Mouse (Mus musculus) kidney, adult 11 months (tissue): ENCODE results near the gene Scarf1.

Source experiments
- DNase-seq: peaks from one replicate; pipeline ENCODE4 v3.0.0; 2022

Scarf1 gene

GRCm38 (mm10) chr11:75512301-75513018, 880 bp upstream of the Scarf1 start:
- no peak for DNase-seq

DNA sequence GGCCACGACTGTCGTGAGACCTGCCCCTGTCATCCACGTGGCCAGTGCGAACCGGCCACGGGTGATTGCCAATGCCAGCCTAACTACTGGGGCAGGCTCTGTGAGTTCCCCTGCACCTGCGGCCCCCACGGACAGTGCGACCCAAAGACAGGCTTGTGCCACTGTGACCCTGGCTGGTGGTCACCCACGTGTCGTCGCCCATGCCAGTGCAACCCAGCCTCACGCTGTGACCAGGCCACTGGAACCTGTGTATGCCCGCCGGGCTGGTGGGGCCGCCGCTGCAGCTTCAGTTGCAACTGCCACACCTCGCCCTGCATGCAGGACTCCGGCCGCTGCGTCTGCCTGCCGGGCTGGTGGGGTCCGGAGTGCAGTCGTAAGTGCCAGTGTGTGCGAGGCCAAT, 1.8 kb downstream of the Scarf1 start:
- DNase-seq: no peak

- DNase-seq: no peak
Measured at GRCm38 (mm10) chr11:75519834-75520633, 6.7 kb downstream of the Scarf1 start.

GRCm38 (mm10) chr11:75521609-75522008, 8.3 kb downstream of the Scarf1 start:
- no peak for DNase-seq

- no peak for DNase-seq
Measured at GRCm38 (mm10) chr11:75522793-75523192, 9.5 kb downstream of the Scarf1 start.

DNA sequence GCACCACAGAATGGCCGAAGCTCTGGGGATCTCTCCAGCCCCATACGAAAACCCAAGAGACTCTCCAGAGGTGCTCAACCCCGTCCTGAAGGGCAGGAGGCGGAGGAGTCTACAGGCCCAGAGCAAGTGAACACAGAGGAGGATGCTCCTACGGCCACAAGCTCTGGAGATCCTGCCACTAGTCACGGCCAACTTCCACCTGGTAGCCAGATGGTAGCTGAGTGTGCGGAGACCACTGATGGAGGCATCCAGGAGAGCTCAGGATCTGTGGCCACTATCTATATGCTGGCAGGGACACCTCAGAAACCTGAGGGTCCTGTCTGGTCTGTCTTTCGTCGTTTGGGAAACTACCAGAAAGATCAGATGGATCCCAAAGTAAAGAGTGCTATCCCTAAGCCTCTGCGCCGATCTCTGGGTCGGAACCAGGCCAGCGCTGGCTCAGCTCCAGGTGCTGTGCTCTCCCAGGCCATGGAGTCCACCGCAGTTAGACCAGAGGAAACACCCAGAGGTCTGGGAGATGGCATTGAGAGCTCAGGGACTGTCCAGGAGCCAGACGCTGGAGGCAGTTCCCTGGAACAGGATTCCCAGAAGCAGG, 12.3 kb downstream of the Scarf1 start:
- no peak for DNase-seq

DNA sequence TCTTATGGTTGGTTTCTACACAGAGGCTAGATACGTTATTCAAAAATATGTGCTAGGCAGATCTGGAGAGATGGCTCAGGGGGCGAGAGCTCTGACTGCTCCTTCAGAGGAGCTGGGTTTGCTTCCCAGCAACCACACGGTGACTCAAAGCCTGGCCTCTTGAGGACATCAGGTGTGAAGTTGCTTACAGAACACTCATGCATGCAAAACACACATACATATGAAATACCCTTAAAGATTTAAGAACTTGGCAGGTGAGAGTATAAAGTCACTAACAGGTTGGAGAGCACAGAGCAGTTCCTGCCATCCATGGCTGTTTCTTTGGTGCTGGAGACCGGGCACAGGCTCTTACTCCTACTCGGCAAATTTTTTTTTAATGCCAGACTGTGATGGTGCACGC, 13.6 kb downstream of the Scarf1 start:
- no peak for DNase-seq

GRCm38 (mm10) chr11:75529771-75530170, 16.4 kb downstream of the Scarf1 start:
- no peak for DNase-seq

- peak; percentile 86 for DNase-seq
Measured at GRCm38 (mm10) chr11:75530325-75530724, 17.0 kb downstream of the Scarf1 start.

GRCm38 (mm10) chr11:75530845-75531373, 17.6 kb downstream of the Scarf1 start:
- peak; percentile 51 for DNase-seq

DNA sequence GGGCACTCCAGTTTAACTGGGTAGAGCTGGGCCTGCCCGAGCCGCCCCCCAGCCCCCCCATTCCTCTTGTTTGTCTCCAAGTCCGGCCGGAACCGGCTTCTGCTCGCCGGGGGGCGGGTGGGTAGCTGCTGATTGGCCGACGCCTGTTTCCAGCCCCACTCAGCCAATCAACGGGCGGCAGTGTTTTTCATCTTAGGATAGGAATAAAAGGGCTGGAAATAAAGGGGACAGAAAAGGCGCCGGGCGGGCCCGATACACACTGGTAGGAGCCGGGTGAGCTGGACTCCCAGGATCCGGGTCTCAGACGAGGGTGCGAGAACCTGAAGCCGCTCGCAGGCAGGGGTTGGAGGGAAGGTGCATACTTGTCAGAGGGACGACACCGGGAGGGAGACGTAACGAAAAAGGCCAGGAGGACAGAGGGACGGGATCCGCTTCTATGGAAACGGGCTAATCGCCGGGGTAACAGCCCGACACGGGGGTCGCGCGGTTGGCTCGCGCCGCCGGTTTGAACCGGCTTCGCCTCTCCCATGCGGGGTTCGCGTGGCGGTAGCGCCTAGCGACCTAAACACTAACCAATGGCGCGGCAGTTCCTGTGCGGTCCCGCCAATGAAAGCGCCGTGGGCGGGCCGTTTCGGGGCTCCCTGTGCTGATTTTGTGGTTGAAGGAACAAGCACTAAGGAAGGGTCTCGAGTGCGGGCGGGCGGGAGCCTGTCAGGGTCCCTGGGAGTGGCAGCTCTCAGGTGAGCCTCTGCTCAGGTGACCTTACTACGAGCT, 18.3 kb downstream of the Scarf1 start, which contains the start of gene Slc43a2:
Gene Slc43a2, plus strand, starts transcription at position 226 of the 774 bp plus-strand sequence.
- DNase-seq: peak; percentile 98

GRCm38 (mm10) chr11:75532340-75533277, 19.3 kb downstream of the Scarf1 start:
- no peak for DNase-seq

DNA sequence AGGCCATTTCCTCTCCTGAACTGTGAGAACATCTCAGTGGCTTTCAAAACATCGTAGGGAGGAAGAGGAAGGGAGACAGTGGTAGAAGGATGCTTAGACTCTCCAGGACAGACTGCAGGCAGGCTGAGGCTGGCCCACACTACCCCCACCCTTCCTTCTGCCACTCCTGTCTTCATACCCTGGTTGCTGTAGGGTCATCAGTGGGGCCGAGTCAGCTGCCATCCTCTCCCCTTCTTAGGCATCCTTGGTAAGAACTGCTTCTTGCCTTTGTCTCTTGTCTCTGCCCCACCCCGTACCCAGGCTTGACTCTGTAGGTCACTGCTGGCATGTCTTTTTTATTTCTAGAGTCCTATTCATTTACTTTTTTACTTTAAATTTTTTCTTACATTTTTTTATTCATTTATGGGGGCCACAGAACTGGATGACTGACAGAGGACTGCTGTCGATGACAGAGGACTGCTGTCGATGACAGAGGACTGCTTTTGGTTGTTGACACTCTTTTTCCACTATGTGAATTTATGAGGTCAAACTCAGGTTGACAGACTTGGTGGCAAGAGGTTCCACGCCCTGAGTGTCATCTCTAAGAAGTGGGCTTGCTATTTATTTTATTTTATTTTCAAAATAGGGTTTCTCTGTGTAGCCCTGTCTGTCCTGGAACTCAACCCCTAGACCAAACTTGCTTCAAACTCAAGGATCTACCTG, 20.1 kb downstream of the Scarf1 start:
- no peak for DNase-seq

DNA sequence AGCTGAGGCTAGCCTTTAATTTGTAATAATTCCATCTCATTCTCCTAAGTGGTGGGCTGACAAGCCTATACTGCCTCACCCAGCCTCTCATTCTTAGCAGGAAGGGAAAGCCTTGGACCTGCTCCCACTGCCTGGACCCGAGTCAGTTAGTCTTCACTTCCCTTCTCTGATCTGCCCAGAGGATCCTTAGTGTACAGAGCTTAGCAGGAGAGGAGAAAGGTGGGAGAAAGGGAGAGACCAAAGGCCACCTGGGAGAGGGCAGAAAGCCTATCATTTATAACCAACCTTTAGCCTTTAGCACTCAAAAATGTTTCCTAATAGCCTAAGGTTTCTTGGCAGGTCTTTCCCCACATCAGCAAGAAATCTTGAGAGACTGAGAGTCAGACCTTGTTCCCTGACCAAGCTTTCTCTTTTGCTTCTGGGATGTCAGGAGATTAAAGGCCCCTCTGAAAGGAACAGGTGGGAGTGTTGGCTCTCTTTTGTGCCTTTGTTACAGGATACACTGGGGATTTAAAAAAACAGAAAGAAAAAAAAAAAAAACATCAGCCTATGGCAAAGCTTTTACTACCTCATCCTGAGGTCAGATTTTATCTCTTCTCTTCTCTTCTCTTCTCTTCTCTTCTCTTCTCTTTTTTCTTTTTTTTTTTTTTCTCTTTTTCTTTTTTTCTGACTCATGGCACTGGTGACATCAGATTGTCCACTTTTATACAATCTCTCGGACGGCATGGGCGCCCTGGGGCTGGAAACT, 21.1 kb downstream of the Scarf1 start:
- peak; percentile 78 for DNase-seq

- DNase-seq: peak; percentile 81
Measured at GRCm38 (mm10) chr11:75535106-75535795, 21.9 kb downstream of the Scarf1 start.

DNA sequence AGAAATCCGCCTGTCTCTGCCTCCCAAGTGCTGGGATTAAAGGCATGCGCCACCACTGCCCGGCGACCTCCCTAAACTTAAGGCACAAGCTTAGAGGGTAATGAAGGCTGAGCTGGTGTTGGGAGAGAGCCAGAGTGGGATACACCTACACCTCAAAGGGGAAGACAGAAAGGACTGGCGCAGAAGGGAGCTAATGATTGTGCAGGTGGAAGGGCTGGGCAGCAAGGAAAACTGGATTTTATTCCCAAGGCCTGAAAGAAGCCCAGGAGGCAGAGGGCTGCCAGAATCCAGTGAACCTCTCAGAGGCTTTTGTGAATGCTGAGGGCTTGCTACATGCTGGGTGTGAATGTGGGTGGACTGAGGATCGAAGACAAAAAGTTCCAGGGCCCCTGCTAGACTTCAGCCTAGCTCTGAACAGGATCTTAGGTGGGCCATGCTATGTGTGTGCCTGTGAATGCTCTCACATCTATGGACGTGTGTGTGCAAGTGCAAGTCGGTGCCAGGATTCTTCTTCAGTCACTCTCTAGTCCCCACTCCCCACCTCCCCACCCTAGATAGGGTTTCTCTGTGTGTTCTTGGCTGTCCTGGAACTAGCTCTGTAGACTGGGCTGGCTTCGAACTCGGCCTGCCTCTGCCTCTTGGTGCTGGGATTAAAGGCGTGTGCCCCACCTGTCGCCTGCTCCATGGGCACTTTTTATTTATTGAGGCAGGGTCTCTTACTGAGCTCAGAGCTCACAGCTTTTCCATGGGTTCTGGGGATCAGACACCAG, 23.1 kb downstream of the Scarf1 start:
- DNase-seq: no peak

- no peak for DNase-seq
Measured at GRCm38 (mm10) chr11:75537025-75537414, 23.7 kb downstream of the Scarf1 start.

DNA sequence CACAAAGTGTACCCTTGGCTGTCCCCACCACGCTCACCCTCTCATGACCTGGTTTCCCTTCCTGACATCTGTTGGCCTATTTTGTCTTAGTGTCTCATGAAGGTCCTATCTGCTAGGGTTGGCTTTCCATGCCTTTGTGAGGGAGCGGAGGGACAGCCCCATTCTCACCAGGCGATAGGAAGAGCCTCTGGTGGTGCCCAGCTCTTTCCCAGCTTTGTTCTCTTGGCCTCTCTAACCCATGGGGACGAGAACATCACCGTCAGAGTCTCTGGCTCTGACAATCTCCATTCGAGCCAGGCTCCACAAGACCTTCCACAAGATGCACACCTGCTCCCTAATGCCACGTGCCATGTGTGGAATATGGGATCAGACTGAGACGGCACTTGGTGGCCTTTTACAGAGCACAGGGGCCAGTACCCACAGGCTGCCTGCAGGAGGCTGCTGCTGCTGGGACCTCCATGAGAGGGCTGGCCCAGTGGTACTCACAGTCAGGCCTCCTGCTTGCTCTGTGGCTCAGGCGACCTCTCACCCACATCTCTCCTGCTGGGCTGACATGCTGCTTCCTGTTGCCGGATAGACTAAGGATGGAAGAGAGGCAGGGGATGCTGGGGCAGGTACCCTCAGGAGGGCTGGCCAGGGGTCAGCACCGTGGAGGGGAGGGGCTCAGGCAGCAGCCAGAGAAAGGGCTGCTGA, 24.3 kb downstream of the Scarf1 start:
- DNase-seq: no peak
